Mouse (Mus musculus): ENCODE results near the gene H2-Oa.
"Not testable (repeated sequence)": the region's sequence is repeated elsewhere in the genome, so short reads cannot be mapped to it uniquely, and the experiment has no call there.

The H2-Oa gene

DNA sequence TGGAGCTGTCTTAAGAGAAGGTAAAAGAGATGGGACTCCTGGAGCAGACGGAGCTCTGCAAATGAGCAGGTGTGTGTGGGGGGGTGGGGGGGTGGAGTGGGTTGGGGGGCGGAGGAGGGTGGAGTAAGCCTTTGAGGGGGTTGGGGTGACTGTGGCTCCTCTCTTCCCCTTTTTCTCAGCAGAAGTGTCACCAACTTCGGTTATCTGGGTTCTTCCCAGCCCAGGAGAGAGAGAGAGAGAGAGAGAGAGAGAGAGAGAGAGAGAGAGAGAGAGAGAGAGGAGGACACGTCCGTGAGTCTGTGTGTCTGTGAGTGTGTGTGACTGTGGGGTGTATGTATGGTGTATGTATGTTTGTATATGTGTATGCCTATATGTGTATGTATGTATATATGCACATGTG lies 51.3 kb downstream of the H2-Oa start:
- no peak for DNase-seq (ENCODE audit: low read depth)

DNA sequence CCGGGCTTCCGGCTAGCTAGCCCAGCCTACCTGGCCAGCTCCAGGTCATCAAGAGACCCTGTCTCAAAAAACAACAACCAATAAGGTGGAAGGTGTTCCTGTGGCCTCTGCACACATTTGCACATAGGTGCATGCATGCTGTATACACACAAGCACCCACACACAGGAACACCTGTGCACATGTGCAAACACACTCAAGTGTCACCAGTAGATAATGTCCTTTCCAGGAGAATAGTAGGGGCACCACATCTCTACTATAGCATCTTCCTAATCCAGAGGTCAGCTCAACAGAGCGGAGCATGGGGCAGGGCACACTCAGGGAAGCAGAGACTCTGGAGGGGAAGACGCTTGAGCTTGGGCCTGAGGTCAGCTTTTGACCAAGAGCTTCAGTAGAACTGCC lies 52.1 kb downstream of the H2-Oa start:
- not testable (repeated sequence) for DNase-seq (ENCODE audit: low read depth)

Data from c-Kit-positive CD71-positive TER-119-negative erythroid progenitor cells, embryonic 14.5 days (primary cell).